Mouse (Mus musculus) liver, adult 2 months (tissue): ENCODE data around the gene Stkld1.

Experiments
- CTCF ChIP-seq: fragments of 200-500 bp; IDR thresholded peaks from 2 replicates; pipeline ENCODE4 v1.5.1; 2011; ENCODE audit warnings: low read depth, low read length, control low read depth
- POLR2A ChIP-seq: fragments of 200-500 bp; IDR thresholded peaks from 2 replicates; pipeline ENCODE4 v1.6.1; 2011; ENCODE audit warnings: low read length, control low read depth; ENCODE audit not compliant: insufficient read depth; ENCODE audit errors: extremely low read depth

GRCm38 (mm10) chr2:26980361-26980760, 46.5 kb downstream of the Stkld1 start:
- TF ChIP-seq CTCF = no peak
- TF ChIP-seq POLR2A = no peak
